Mouse (Mus musculus) stomach, embryonic 16.5 days (tissue): Measurements from ENCODE around the gene Spz1. TPM values are rescaled to one million over a fixed set of nuclear protein-coding genes. Genes with fewer than 3 reads are reported as not detected.

ENCODE experiments used
- ATAC-seq: fragments of 200-750 bp; cut with Nextera tagmentation; 2 replicates; pipeline ENCODE4 v1.8.0; 2017; ENCODE audit warnings: moderate number of reproducible peaks, moderate TSS enrichment; ENCODE audit not compliant: insufficient read depth, low FRiP score
- H3K27ac ChIP-seq: fragments of 300-500 bp; sonication (generic); 2 replicates; pipeline ENCODE4 v1.5.1; 2014; ENCODE audit warnings: low read length
- H3K27me3 ChIP-seq: fragments of 300-500 bp; sonication (generic); 2 replicates; pipeline ENCODE4 v1.6.1; 2014; ENCODE audit warnings: low read length, control low read depth, mixed read lengths; ENCODE audit not compliant: control insufficient read depth, insufficient read depth
- H3K36me3 ChIP-seq: fragments of 300-500 bp; sonication (generic); 2 replicates; pipeline ENCODE4 v1.6.1; 2014; ENCODE audit warnings: low read length; ENCODE audit not compliant: control insufficient read depth, insufficient read depth
- H3K4me1 ChIP-seq: fragments of 300-500 bp; sonication (generic); 2 replicates; pipeline ENCODE4 v1.6.1; 2014; ENCODE audit warnings: low read length, control low read depth, mixed read lengths; ENCODE audit not compliant: control insufficient read depth, insufficient read depth
- H3K4me2 ChIP-seq: fragments of 300-500 bp; sonication (generic); 2 replicates; pipeline ENCODE4 v1.6.1; 2014; ENCODE audit warnings: low read depth, low read length, mixed read lengths
- H3K4me3 ChIP-seq: fragments of 300-500 bp; sonication (generic); replicated peaks from 2 replicates; pipeline ENCODE4 v1.5.1; 2014; ENCODE audit warnings: mild to moderate bottlenecking, low read length
- H3K9ac ChIP-seq: fragments of 300-500 bp; sonication (generic); 2 replicates; pipeline ENCODE4 v1.6.1; 2014; ENCODE audit warnings: low read length
- H3K9me3 ChIP-seq: fragments of 300-500 bp; sonication (generic); replicated peaks from 2 replicates; pipeline ENCODE4 v1.6.1; 2016; ENCODE audit warnings: low read length, control low read depth; ENCODE audit not compliant: control insufficient read depth
- WGBS: fragments of 180-500 bp; shearing (Covaris S2); extraction: QIAGEN DNeasy Blood & Tissue Kit; methylation state at CpG from one replicate; pipeline ENCODE4 v1.1.7; 2014; 5-methylcytosine and 5-hydroxymethylcytosine counted together
- polyA plus RNA-seq: library from polyadenylated mRNA; unstranded; fragments of >200 nt; fragmentation: Nextera tagmentation; extraction: Ambion mirVana; gene quantifications from 2 replicates; pipeline ENCODE4 v1.2.1, GENCODE M21; 2015

The Spz1 gene
- polyA plus RNA-seq, result not detected in 2 replicates

DNA sequence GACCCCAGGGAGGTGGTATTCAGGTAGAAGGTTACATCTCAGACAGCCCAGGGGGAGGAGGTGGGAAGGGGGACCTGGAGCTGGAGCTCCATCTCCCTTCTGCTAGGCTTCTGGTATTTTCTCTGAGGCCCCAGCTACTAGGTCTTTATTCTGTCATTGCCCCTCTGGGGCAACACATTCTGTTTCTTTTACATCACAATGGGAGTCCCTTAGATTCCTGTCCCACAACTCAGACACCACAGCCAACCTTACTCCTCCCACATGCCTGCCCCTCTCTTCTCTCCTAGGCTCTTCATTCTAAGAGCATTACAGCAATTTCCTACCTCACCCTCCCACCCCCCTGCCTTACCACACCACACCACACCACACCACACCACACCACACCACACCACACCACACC, at the start of gene Spz1:
Gene Spz1 (minus strand): TSS at position 101 of the 400 bp plus-strand sequence.
- Histone ChIP-seq H3K27ac (no peak within 1 kb of the TSS), H3K9me3 (no peaks in the 10 kb centered on the region), H3K4me1 (peaks cover 6% of the 10 kb centered on the region), H3K4me2 (no peak within 1 kb of the TSS), H3K36me3 (no peaks in the 10 kb centered on the region), H3K27me3 (no peaks in the 10 kb centered on the region), H3K4me3 (no peak within 1 kb of the TSS), H3K9ac (no peak within 1 kb of the TSS)
- no peak for ATAC-seq

DNA sequence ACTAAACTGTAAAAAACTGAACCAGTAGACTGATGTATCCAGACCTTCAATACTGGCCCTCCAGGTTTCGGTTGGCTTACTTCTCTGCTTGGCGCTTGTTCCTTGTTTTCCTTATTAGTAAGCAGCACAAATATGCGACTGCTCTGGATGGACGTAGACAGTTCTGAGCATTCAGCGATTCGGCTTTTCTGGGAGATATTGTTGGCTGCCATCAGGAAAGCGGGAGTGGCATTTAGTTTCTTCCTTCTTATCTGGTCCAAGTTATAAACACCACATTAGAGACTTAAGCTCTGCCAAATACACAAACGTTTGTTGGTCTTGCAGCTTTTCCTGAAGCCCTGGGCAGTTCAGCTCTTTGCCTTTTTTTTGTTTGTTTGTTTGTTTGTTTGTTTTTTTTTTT, 40.5 kb upstream of the Spz1 start:
- ATAC-seq, result no peak
- Histone ChIP-seq H3K36me3 (no peaks in the 10 kb centered on the region), H3K4me1 (peaks cover 10% of the 10 kb centered on the region), H3K4me2 (no peak overlapping the region), H3K27me3 (no peaks in the 10 kb centered on the region), H3K9me3 (no peaks in the 10 kb centered on the region), H3K9ac (no peak overlapping the region), H3K27ac (no peak overlapping the region), H3K4me3 (no peak overlapping the region)
- WGBS, result 87% methylated on average over 8 of the region's 8 CpGs

- Histone ChIP-seq H3K36me3 (no peaks in the 10 kb centered on the region), H3K4me3 (no peak overlapping the region), H3K4me1 (peaks cover 10% of the 10 kb centered on the region), H3K4me2 (no peak overlapping the region), H3K27ac (no peak overlapping the region), H3K9ac (no peak overlapping the region), H3K27me3 (no peaks in the 10 kb centered on the region), H3K9me3 (no peaks in the 10 kb centered on the region)
- ATAC-seq, result no peak
- WGBS, result 72% methylated on average over 5 of the region's 5 CpGs
These were observed 39.2 kb upstream of the Spz1 start for GRCm38 (mm10) chr13:92615201-92615600.

DNA sequence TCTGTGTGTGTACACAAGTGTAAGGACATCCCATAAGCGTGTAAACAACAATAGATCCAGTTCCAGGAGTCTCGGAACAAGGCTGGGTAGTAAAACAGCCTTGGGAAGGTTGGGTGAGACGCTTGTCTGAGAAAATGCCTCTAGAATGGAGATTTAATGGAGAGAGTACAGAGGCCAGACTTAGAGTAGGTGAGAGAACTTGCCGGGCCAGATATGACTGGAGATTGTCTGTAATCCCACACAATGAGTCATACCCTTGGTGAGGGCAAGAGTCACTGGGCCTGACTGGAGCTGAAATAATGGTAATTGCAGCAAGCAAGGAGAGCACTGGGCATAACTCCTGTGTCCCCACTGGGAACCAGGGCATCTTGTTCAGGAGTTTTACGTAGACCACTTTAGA, 37.1 kb upstream of the Spz1 start:
- WGBS, result 59% methylated on average over 5 of the region's 5 CpGs

DNA sequence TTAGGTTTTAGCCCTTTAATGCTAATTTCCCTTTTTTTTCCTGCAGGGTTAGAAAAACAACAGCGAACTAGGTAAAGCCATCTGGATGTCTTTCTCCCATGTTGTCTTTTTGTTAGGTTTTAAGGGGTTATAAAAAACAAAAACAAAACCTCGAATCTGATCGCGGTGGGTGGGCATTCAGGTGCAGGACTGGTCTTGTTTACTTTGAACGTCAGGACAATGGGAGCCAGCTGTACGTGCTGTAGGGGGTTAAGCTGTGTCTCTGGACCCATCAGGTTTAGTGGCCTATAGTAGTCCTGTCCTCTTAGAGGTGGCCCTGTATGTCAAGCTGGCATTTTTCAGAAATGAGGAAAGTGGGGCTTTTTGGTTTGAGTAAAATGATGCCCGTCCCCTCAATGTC, 35.9 kb upstream of the Spz1 start:
- H3K27ac ChIP-seq, result no peak overlapping the region

More for the DNA sequence above, 37.1 kb upstream of the Spz1 start:
- H3K4me1 ChIP-seq, result peaks cover 21% of the 10 kb centered on the region
- no peak overlapping the region for H3K9ac ChIP-seq
- H3K4me3 ChIP-seq, result peak overlapping the region; percentile 83
- H3K27ac ChIP-seq, result peak overlapping the region; percentile 79
- peak; percentile 31; the same call in 1 of the 2 replicates for ATAC-seq
- H3K27me3 ChIP-seq, result no peaks in the 10 kb centered on the region
- peak overlapping the region; percentile 94 for H3K4me2 ChIP-seq
- no peaks in the 10 kb centered on the region for H3K36me3 ChIP-seq
- no peaks in the 10 kb centered on the region for H3K9me3 ChIP-seq

GRCm38 (mm10) chr13:92611254-92611784, 35.3 kb upstream of the Spz1 start:
- Histone ChIP-seq H3K4me3 (peak overlapping the region; percentile 83), H3K27ac (peak overlapping the region; percentile 84), H3K4me1 (peaks cover 21% of the 10 kb centered on the region), H3K4me2 (peak overlapping the region; percentile 94), H3K9me3 (no peaks in the 10 kb centered on the region), H3K9ac (peak overlapping the region; percentile 94), H3K36me3 (no peaks in the 10 kb centered on the region), H3K27me3 (no peaks in the 10 kb centered on the region)
- WGBS, result under 1% methylated on average over 43 of the region's 43 CpGs
- peak; percentile 28 for ATAC-seq

More for the DNA sequence above, 35.9 kb upstream of the Spz1 start:
- H3K9me3 ChIP-seq, result no peaks in the 10 kb centered on the region
- H3K36me3 ChIP-seq, result no peaks in the 10 kb centered on the region
- no peaks in the 10 kb centered on the region for H3K27me3 ChIP-seq
- H3K4me3 ChIP-seq, result peak overlapping the region; percentile 83
- H3K4me1 ChIP-seq, result peaks cover 21% of the 10 kb centered on the region
- no peak for ATAC-seq
- 8% methylated on average over 7 of the region's 7 CpGs for WGBS
- peak overlapping the region; percentile 94 for H3K9ac ChIP-seq
- peak overlapping the region; percentile 94 for H3K4me2 ChIP-seq

DNA sequence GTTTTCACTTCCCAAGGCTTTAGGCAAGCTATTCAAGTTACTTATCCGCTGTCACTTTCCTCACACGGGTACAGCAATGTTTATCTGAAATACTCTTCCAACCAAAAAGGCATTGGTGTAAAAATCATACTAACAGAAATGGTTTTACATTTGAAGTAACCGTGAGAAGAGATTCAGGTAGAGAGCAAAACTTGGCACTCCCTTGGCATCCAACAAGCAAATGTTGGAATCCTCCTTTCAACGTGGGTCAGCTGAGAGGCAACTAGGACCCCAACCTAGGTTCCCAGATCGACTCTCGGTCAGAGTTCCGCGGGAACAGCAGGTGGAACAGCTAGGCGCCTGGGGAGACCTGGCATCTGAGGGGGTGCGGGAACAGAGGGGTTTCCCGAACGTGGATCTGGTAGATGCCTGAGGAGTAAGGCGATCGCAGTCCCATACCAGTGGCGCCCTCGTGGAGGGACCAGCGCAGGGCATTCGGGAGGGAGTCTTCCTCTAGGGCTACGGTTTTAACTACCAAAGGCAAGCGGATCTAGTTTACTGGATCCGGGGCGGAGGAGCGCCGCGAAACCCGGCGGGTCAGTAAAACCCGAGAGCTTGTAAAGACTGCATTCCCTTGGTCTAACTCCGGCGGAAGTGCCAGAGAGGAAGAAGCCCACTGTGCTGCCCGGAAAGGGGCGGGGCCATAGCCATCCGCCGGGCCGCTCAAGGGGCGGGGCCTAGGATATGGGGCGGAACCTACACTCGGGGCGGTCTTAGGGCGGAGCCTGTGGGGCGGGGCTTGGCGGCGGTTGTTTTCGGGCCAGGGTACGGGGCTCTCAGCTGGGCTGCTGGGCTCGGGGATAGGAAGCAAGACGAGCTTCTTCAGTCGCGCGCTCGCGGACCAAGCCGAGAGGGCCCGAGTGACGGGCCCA, 34.6 kb upstream of the Spz1 start, which contains the start of gene Serinc5:
Gene Serinc5 (plus strand): TSS at position 781 of the 911 bp plus-strand sequence.
- H3K4me1 ChIP-seq, result peaks cover 21% of the 10 kb centered on the region
- H3K4me2 ChIP-seq, result peak within 1 kb of the TSS; percentile 94
- peak; percentile 97 for ATAC-seq
- H3K27me3 ChIP-seq, result no peaks in the 10 kb centered on the region
- peak within 1 kb of the TSS; percentile 83 for H3K4me3 ChIP-seq
- H3K27ac ChIP-seq, result peak within 1 kb of the TSS; percentile 98
- WGBS, result under 1% methylated on average over 55 of the region's 55 CpGs
- no peaks in the 10 kb centered on the region for H3K9me3 ChIP-seq
- H3K9ac ChIP-seq, result peak within 1 kb of the TSS; percentile 94
- no peaks in the 10 kb centered on the region for H3K36me3 ChIP-seq

- Histone ChIP-seq H3K36me3 (no peaks in the 10 kb centered on the region), H3K9me3 (no peaks in the 10 kb centered on the region), H3K4me1 (peaks cover 21% of the 10 kb centered on the region), H3K27ac (peak overlapping the region; percentile 98), H3K9ac (peak overlapping the region; percentile 94), H3K27me3 (no peaks in the 10 kb centered on the region), H3K4me3 (peak overlapping the region; percentile 83), H3K4me2 (peak overlapping the region; percentile 94)
- peak; percentile 61 for ATAC-seq
- 8% methylated on average over 13 of the region's 13 CpGs for WGBS
These were observed 33.7 kb upstream of the Spz1 start for GRCm38 (mm10) chr13:92609486-92610310.
